Mouse (Mus musculus) forebrain, embryonic 11.5 days (tissue): ENCODE results near the gene Mrpl58. TPM values are rescaled to one million over a fixed set of nuclear protein-coding genes. Genes with fewer than 3 reads are reported as not detected.

Experiments
- microRNA-seq: library from miRNA; unstranded; fragments of <30 nt; microRNA quantifications from one replicate; pipeline ENCODE4, GENCODE M21; 2016; ENCODE audit not compliant: insufficient number of aligned reads
- polyA plus RNA-seq: library from polyadenylated mRNA; unstranded; fragments of >200 nt; fragmentation: Nextera tagmentation; extraction: Ambion mirVana; gene quantifications from 2 replicates; pipeline ENCODE4 v1.2.1, GENCODE M21; 2014

Mrpl58 gene
- polyA plus RNA-seq, 1 experiment from 2014 or later = 253 TPM

Small RNA genes within 50 kb of the gene (microRNA-seq; reads per million reads assigned to microRNA genes)
- not detected for gene Mir3968

Other genes starting within 250 kb of the Mrpl58 start
- 34.3 and 35.2 TPM in 2 replicates for gene Slc9a3r1, start 240.4 kb upstream of the Mrpl58 start, polyA plus RNA-seq
- 8.8 and 9.2 TPM in 2 replicates for gene Tmem104, start 216.3 kb upstream of the Mrpl58 start, polyA plus RNA-seq
- gene Nat9, start 215.9 kb upstream of the Mrpl58 start, polyA plus RNA-seq = 13.8 and 16.0 TPM in 2 replicates
- gene Grin2c, start 136.5 kb upstream of the Mrpl58 start, polyA plus RNA-seq = 0.12 TPM in 1 of 2 replicates, not detected in the other
- 13.8 and 15.6 TPM in 2 replicates for gene Fdxr, start 126.7 kb upstream of the Mrpl58 start, polyA plus RNA-seq
- gene Fads6, start 106.1 kb upstream of the Mrpl58 start, polyA plus RNA-seq = 0.25 and 0.45 TPM in 2 replicates
- gene Otop2, start 96.6 kb upstream of the Mrpl58 start, polyA plus RNA-seq = not detected in 2 replicates
- not detected in 2 replicates for gene Ush1g, start 81.7 kb upstream of the Mrpl58 start, polyA plus RNA-seq
- gene Otop3, start 69.0 kb upstream of the Mrpl58 start, polyA plus RNA-seq = not detected in 2 replicates
- 22.3 and 26.0 TPM in 2 replicates for gene Hid1, start 36.0 kb upstream of the Mrpl58 start, polyA plus RNA-seq
- 29.0 and 29.7 TPM in 2 replicates for gene Cdr2l, start 21.8 kb upstream of the Mrpl58 start, polyA plus RNA-seq
- 814 TPM in 2 replicates for gene Atp5h, start 16.2 kb downstream of the Mrpl58 start, polyA plus RNA-seq
- gene Kctd2, start 16.4 kb downstream of the Mrpl58 start, polyA plus RNA-seq = 24.5 and 27.1 TPM in 2 replicates
- gene Trim80, start 36.8 kb downstream of the Mrpl58 start, polyA plus RNA-seq = 0.16 and 0.23 TPM in 2 replicates
- 0.16 and 0.24 TPM in 2 replicates for gene Slc16a5, start 58.7 kb downstream of the Mrpl58 start, polyA plus RNA-seq
- gene Armc7, start 71.9 kb downstream of the Mrpl58 start, polyA plus RNA-seq = 8.9 and 9.7 TPM in 2 replicates
- 72.6 and 78.5 TPM in 2 replicates for gene Nt5c, start 88.1 kb downstream of the Mrpl58 start, polyA plus RNA-seq
- 961 and 989 TPM in 2 replicates for gene Jpt1, start 110.6 kb downstream of the Mrpl58 start, polyA plus RNA-seq
- gene Sumo2, start 132.5 kb downstream of the Mrpl58 start, polyA plus RNA-seq = 1,384 and 1,509 TPM in 2 replicates
- 236 and 245 TPM in 2 replicates for gene Nup85, start 160.7 kb downstream of the Mrpl58 start, polyA plus RNA-seq
- 93.9 and 95.3 TPM in 2 replicates for gene Mrps7, start 200.2 kb downstream of the Mrpl58 start, polyA plus RNA-seq
- gene Gga3, start 200.3 kb downstream of the Mrpl58 start, polyA plus RNA-seq = 36.5 and 37.1 TPM in 2 replicates
- 19.2 and 22.6 TPM in 2 replicates for gene Mif4gd, start 209.2 kb downstream of the Mrpl58 start, polyA plus RNA-seq
- 26.4 and 27.7 TPM in 2 replicates for gene Slc25a19, start 224.5 kb downstream of the Mrpl58 start, polyA plus RNA-seq